Mouse (Mus musculus): Measurements from ENCODE around the gene Cdc27. TPM values are rescaled to one million over a fixed set of nuclear protein-coding genes. Genes with fewer than 3 reads are reported as not detected.
"Not testable (repeated sequence)": the region's sequence is repeated elsewhere in the genome, so short reads cannot be mapped to it uniquely, and the experiment has no call there.

The Cdc27 gene
- polyA plus RNA-seq, 1 experiment from 2014 or later, result 39.7 TPM

DNA sequence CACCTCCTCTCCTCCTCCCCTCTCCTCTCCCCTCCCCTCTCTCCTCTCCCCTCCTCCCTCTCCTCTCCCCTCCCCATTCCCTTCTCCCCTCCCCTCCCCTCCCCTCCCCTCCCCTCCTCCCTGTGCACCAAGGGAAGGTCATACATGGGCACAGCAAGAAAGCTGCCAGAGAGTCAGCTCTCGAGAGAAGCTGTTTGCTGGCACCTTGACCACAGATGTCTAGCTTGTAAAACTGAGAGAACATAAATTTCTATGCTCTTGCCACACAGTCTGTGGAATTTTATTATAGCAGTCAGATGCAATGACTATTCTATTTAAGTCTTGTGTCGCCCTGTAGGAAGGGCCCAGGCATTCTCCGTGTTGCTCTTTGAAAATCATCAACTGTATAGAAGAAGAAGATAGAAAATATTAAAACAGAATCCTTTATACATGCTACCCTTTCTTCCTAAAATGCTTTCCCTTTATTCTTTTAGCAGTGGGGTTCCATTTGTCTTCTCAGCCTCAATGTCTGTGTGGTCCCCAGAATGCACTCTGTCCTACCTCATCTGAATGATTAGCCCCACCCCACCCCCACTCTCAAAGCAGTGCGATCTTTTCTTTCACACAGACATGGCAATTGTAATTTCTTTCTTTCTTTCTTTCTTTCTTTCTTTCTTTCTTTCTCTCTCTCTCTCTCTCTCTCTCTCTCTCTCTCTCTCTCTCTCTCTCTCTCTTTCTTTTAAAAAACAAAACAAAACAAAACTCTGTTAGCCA, 8.4 kb upstream of the Cdc27 start:
- H3K4me2 ChIP-seq (ENCODE audit: low read length), result peak overlapping the region; percentile 18; the same call in 1 of the 2 replicates
- ATAC-seq (ENCODE audit: insufficient number of reproducible peaks, insufficient read depth, low FRiP score, low read depth), result no peak
- no peaks in the 10 kb centered on the region for H3K9me3 ChIP-seq (ENCODE audit: control insufficient read depth, low read length)
- 38% methylated on average over 4 of the region's 4 CpGs for WGBS
- peaks cover 18 to 47% of the 10 kb centered on the region in 2 experiments for H3K4me1 ChIP-seq (ENCODE audit: control insufficient read depth in 2 of 2, insufficient read depth in 2 of 2, low read length in 2 of 2)
- no peaks in the 10 kb centered on the region for H3K36me3 ChIP-seq (ENCODE audit: control insufficient read depth, insufficient read depth, low read length)
- H3K27me3 ChIP-seq (ENCODE audit: control insufficient read depth, insufficient read depth, low read length), result no peaks in the 10 kb centered on the region
- peak overlapping the region; percentile 89 to 95 for H3K27ac ChIP-seq (replicated peaks in 1 of 2; ENCODE audit: control insufficient read depth in 1 of 2, insufficient read depth in 1 of 2, low read depth in 2 of 2, low read length in 2 of 2)
- peak overlapping the region; percentile 25; the same call in 1 of the 2 replicates for H3K9ac ChIP-seq (ENCODE audit: low read length)
- H3K4me3 ChIP-seq (ENCODE audit: control insufficient read depth in 1 of 2, insufficient read depth in 1 of 2, low read depth in 1 of 2, low read length in 2 of 2), result no peak overlapping the region

DNA sequence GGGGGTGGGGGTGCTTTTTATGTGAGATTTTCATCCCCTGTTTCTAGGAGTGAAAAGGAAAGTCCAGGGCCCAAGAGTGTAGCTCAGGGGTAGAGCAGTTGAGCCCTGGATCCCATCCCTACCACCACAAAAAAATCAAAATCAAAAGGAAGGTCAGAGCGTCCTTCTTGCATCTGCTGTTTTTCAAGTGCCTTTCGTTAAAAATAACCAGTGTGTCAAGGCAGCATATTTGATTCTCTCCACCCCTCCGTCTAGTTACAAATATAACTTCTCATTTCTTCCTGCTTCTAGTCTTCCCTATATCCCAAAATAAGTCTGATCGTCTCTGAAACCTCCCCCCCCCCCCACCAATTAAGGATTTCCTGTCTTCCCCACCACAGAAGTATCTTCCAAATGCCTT, 7.6 kb upstream of the Cdc27 start:
- no peaks in the 10 kb centered on the region for H3K36me3 ChIP-seq (ENCODE audit: control insufficient read depth, insufficient read depth, low read length)
- H3K27ac ChIP-seq (replicated peaks in 1 of 2; ENCODE audit: control insufficient read depth in 1 of 2, insufficient read depth in 1 of 2, low read depth in 2 of 2, low read length in 2 of 2), result peak overlapping the region; percentile 89 to 95
- 0 out of 2 replicates have a peak overlapping the region, but pooled peaks have one; percentile 42 for H3K9ac ChIP-seq (ENCODE audit: low read length)
- H3K4me3 ChIP-seq (ENCODE audit: control insufficient read depth in 1 of 2, insufficient read depth in 1 of 2, low read depth in 1 of 2, low read length in 2 of 2), result 0 out of 4 replicates have a peak overlapping the region, but pooled peaks of 1 of the 2 experiments have one; percentile 2
- ATAC-seq (ENCODE audit: insufficient number of reproducible peaks, insufficient read depth, low FRiP score, low read depth), result no peak
- H3K4me2 ChIP-seq (ENCODE audit: low read length), result peak overlapping the region; percentile 29
- no peaks in the 10 kb centered on the region for H3K9me3 ChIP-seq (ENCODE audit: control insufficient read depth, low read length)
- H3K4me1 ChIP-seq (ENCODE audit: control insufficient read depth in 2 of 2, insufficient read depth in 2 of 2, low read length in 2 of 2), result peaks cover 18 to 41% of the 10 kb centered on the region in 2 experiments
- WGBS, result 24% methylated on average over 4 of the region's 4 CpGs
- no peaks in the 10 kb centered on the region for H3K27me3 ChIP-seq (ENCODE audit: control insufficient read depth, insufficient read depth, low read length)

GRCm38 (mm10) chr11:104549438-104550405, 698 bp downstream of the Cdc27 start:
- Histone ChIP-seq H3K9me3 (ENCODE audit: control insufficient read depth, low read length) (no peaks in the 10 kb centered on the region), H3K4me2 (ENCODE audit: low read length) (peak overlapping the region; percentile 73), H3K27ac (replicated peaks in 1 of 2; ENCODE audit: control insufficient read depth in 1 of 2, insufficient read depth in 1 of 2, low read depth in 2 of 2, low read length in 2 of 2) (peak overlapping the region; percentile 91 to 96), H3K4me3 (ENCODE audit: control insufficient read depth in 1 of 2, insufficient read depth in 1 of 2, low read depth in 1 of 2, low read length in 2 of 2) (peak overlapping the region; percentile 82 to 88), H3K36me3 (ENCODE audit: control insufficient read depth, insufficient read depth, low read length) (no peaks in the 10 kb centered on the region), H3K9ac (ENCODE audit: low read length) (peak overlapping the region; percentile 99), H3K4me1 (ENCODE audit: control insufficient read depth in 2 of 2, insufficient read depth in 2 of 2, low read length in 2 of 2) (peaks cover 4 to 23% of the 10 kb centered on the region in 2 experiments; a peak in 3 of 4 replicates), H3K27me3 (ENCODE audit: control insufficient read depth, insufficient read depth, low read length) (no peaks in the 10 kb centered on the region)
- WGBS, result under 1% methylated on average over 41 of the region's 53 CpGs
- peak; percentile 62 for ATAC-seq (ENCODE audit: insufficient number of reproducible peaks, insufficient read depth, low FRiP score, low read depth)

- ATAC-seq (ENCODE audit: insufficient number of reproducible peaks, insufficient read depth, low FRiP score, low read depth), result no peak
- WGBS, result 74% methylated on average over 3 of the region's 3 CpGs
- Histone ChIP-seq H3K4me3 (ENCODE audit: control insufficient read depth in 1 of 2, insufficient read depth in 1 of 2, low read depth in 1 of 2, low read length in 2 of 2) (no peak overlapping the region), H3K4me2 (ENCODE audit: low read length) (no peak overlapping the region), H3K27me3 (ENCODE audit: control insufficient read depth, insufficient read depth, low read length) (no peaks in the 10 kb centered on the region), H3K4me1 (ENCODE audit: control insufficient read depth in 2 of 2, insufficient read depth in 2 of 2, low read length in 2 of 2) (peaks cover 5 to 25% of the 10 kb centered on the region in 2 experiments; a peak in 3 of 4 replicates), H3K9ac (ENCODE audit: low read length) (no peak overlapping the region), H3K36me3 (ENCODE audit: control insufficient read depth, insufficient read depth, low read length) (no peaks in the 10 kb centered on the region), H3K9me3 (ENCODE audit: control insufficient read depth, low read length) (no peaks in the 10 kb centered on the region), H3K27ac (replicated peaks in 1 of 2; ENCODE audit: control insufficient read depth in 1 of 2, insufficient read depth in 1 of 2, low read depth in 2 of 2, low read length in 2 of 2) (no peak overlapping the region)
Observed at GRCm38 (mm10) chr11:104547502-104547901, 2.9 kb downstream of the Cdc27 start.

GRCm38 (mm10) chr11:104544507-104544906, 5.9 kb downstream of the Cdc27 start:
- H3K4me2 ChIP-seq (ENCODE audit: low read length), result no peak overlapping the region
- 0 out of 2 replicates have a peak, but pooled peaks cover 5% of the 10 kb centered on the region for H3K36me3 ChIP-seq (ENCODE audit: control insufficient read depth, insufficient read depth, low read length)
- no peak overlapping the region for H3K9ac ChIP-seq (ENCODE audit: low read length)
- H3K9me3 ChIP-seq (ENCODE audit: control insufficient read depth, low read length), result no peaks in the 10 kb centered on the region
- H3K4me3 ChIP-seq (ENCODE audit: control insufficient read depth in 1 of 2, insufficient read depth in 1 of 2, low read depth in 1 of 2, low read length in 2 of 2), result no peak overlapping the region
- H3K4me1 ChIP-seq (ENCODE audit: control insufficient read depth in 2 of 2, insufficient read depth in 2 of 2, low read length in 2 of 2), result peaks cover 5 to 31% of the 10 kb centered on the region in 2 experiments; a peak in 3 of 4 replicates
- H3K27me3 ChIP-seq (ENCODE audit: control insufficient read depth, insufficient read depth, low read length), result no peaks in the 10 kb centered on the region
- ATAC-seq (ENCODE audit: insufficient number of reproducible peaks, insufficient read depth, low FRiP score, low read depth), result no peak
- 51% methylated on average over 2 of the region's 2 CpGs for WGBS
- 0 out of 4 replicates have a peak overlapping the region, but pooled peaks of 1 of the 2 experiments have one; percentile 31 for H3K27ac ChIP-seq (replicated peaks in 1 of 2; ENCODE audit: control insufficient read depth in 1 of 2, insufficient read depth in 1 of 2, low read depth in 2 of 2, low read length in 2 of 2)

DNA sequence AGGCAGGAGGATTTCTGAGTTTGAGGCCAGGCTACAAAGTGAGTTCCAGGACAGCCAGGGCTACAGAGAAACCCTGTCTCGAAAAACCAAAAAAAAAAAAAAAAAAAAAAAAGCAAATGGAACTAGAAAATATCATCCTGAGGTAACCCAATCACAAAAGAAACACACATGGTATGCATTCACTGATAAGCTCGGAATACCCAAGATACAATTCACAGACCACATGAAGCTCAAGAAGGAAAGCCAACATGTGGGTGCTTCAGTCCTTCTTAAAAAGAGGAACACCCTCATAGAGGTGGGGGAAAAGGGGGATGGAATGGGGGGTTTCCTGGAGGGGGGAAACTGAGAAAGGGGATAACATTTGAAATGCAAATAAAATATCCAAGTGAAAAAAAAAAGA, 7.1 kb downstream of the Cdc27 start:
- not testable (repeated sequence) for H3K9me3 ChIP-seq (ENCODE audit: control insufficient read depth, low read length); ATAC-seq (ENCODE audit: insufficient number of reproducible peaks, insufficient read depth, low FRiP score, low read depth); H3K4me2 ChIP-seq (ENCODE audit: low read length); H3K9ac ChIP-seq (ENCODE audit: low read length); H3K27me3 ChIP-seq (ENCODE audit: control insufficient read depth, insufficient read depth, low read length); H3K4me3 ChIP-seq (ENCODE audit: control insufficient read depth in 1 of 2, insufficient read depth in 1 of 2, low read depth in 1 of 2, low read length in 2 of 2); H3K36me3 ChIP-seq (ENCODE audit: control insufficient read depth, insufficient read depth, low read length); H3K27ac ChIP-seq (replicated peaks in 1 of 2; ENCODE audit: control insufficient read depth in 1 of 2, insufficient read depth in 1 of 2, low read depth in 2 of 2, low read length in 2 of 2)
- 68% methylated on average over 2 of the region's 2 CpGs for WGBS
- H3K4me1 ChIP-seq (ENCODE audit: control insufficient read depth in 2 of 2, insufficient read depth in 2 of 2, low read length in 2 of 2), result peaks cover 5 to 23% of the 10 kb centered on the region in 2 experiments; a peak in 3 of 4 replicates

DNA sequence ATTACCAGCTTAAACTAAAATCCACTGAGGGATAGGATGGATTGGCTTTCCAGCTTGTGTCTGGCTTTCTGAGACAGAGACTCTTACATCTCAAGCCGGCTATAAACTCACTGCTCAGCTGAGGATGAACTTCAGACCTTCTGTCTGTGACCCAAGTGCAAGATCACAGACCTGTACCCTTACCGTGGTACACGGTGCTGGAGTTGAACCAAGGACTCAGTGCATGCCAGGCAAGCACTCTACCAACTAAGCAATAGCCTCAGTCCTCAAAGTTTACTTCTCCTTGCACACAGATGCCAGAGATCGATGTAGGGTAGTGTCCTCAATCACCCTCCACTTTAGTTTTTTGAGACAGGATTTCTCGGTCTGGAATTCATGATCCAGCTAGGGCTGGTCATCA, 10.6 kb downstream of the Cdc27 start:
- 91% methylated on average over 5 of the region's 5 CpGs for WGBS
- H3K27me3 ChIP-seq (ENCODE audit: control insufficient read depth, insufficient read depth, low read length), result no peaks in the 10 kb centered on the region
- no peak overlapping the region for H3K4me2 ChIP-seq (ENCODE audit: low read length)
- no peaks in the 10 kb centered on the region for H3K9me3 ChIP-seq (ENCODE audit: control insufficient read depth, low read length)
- no peak overlapping the region for H3K27ac ChIP-seq (replicated peaks in 1 of 2; ENCODE audit: control insufficient read depth in 1 of 2, insufficient read depth in 1 of 2, low read depth in 2 of 2, low read length in 2 of 2)
- H3K36me3 ChIP-seq (ENCODE audit: control insufficient read depth, insufficient read depth, low read length), result peaks cover 17% of the 10 kb centered on the region
- H3K4me1 ChIP-seq (ENCODE audit: control insufficient read depth in 2 of 2, insufficient read depth in 2 of 2, low read length in 2 of 2), result peaks cover 1 to 9% of the 10 kb centered on the region in 2 experiments; a peak in 2 of 4 replicates
- H3K9ac ChIP-seq (ENCODE audit: low read length), result no peak overlapping the region
- H3K4me3 ChIP-seq (ENCODE audit: control insufficient read depth in 1 of 2, insufficient read depth in 1 of 2, low read depth in 1 of 2, low read length in 2 of 2), result no peak overlapping the region
- no peak for ATAC-seq (ENCODE audit: insufficient number of reproducible peaks, insufficient read depth, low FRiP score, low read depth)

Data from heart, embryonic 14.5 days (tissue).